Mouse (Mus musculus) duodenum, adult 2 months (tissue): ENCODE data around the gene Btd. TPM values are rescaled to one million over a fixed set of nuclear protein-coding genes. Genes with fewer than 3 reads are reported as not detected.

Experiments used
- polyA plus RNA-seq: library from polyadenylated mRNA; depleted of rRNA; stranded (reverse); fragments of >200 nt; gene quantifications from 2 replicates; pipeline ENCODE4 v1.2.3, GENCODE M21; 2012; ENCODE audit warnings: low replicate concordance; rRNA removed

The Btd gene
- 19.0 and 23.2 TPM in 2 replicates for polyA plus RNA-seq

DNA sequence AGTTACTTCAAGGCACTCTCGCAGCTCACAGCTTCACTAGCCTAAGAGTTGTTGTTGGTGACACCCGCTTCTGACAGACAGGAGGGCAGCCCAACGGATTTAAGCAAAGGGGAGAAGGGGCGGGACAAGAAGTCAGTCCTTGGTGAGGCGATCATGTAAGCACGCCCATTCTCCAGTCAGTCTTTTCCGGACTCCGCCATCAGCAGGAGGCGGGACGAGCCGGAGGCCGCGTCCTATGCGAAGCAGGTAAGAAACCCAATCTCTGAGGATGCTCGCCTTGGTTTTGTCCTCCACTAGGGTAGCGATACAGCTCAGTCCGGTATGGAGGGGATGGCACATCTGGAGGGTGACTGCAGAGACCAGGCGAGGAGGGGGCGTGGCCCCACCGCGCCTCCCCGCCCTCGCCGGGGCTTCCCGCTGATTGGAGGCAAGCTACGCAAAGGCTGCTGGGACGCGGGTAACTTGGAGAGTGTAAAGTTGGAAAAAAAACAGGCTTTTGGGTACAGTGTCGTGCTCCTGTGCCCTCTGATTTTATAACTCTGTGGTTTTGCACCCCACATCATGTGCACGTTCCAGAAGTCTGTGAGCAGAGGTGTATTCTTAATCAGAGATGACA is at the start of gene Btd, which contains the start of gene Hacl1:
Gene Btd (plus strand): TSS at position 139 of the 616 bp plus-strand sequence.
Gene Hacl1 (minus strand): TSS at position 397 of the 616 bp plus-strand sequence.

DNA sequence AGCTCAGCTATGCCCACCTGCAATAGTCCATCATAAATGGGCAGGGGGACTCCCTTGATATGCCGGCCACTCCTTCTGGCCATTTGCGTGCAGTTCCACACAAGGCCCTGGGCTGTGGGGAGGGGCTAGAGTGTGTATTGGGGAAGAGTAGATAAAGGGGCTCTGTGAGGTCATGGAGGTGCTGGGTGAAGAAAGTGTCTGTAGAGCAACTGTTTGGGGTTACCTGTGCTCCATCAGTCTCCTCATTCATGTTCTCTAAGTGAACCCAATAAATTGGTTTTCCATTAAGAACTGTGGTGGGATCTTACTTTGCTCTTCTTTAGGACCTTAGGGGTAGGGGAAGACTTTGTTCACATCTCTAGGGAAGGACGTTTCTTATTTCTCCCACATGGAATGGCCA is 49.6 kb upstream of the Btd start, which contains the start of gene Colq:
Gene Colq (minus strand): TSS at position 101 of the 400 bp plus-strand sequence.

DNA sequence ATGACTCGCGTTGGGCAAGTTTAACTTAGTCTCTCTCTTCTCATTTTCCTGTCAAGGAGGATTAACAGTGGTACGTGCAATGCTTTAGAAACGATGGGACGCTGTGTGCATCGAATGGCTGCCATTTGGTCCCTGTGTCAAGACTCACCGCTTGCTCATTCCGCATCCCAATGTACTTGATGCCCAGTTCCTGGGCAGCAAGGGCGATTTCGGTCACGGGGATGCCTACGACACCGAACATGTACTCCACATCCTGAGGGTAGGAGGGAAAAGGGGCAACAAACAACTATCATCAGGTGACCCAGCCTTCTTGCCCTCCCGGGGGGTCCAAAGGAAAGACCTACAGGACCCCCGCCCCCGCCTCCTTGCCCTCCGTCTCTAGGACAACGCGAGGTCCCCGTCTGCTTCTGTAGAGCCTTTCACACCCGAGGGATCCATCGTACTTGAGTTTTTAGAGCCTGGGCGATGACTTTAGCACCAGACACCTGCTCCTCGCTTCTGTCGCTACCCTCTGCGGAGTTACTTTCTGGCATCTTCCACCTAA is 410 bp upstream of the Btd start, which contains the start of gene Gm49387:
Gene Gm49387 (minus strand): TSS at position 533 of the 544 bp plus-strand sequence.

Other genes starting within 250 kb of the Btd start
- 1.3 and 1.7 TPM in 2 replicates for gene Sh3bp5, start 204.9 kb upstream of the Btd start, polyA plus RNA-seq
- gene Eaf1, start 146.6 kb upstream of the Btd start, polyA plus RNA-seq = 23.2 and 37.7 TPM in 2 replicates
- 1.5 and 3.7 TPM in 2 replicates for gene Mettl6, start 146.0 kb upstream of the Btd start, polyA plus RNA-seq
- 0.37 and 0.59 TPM in 2 replicates for gene Colq, start 49.7 kb upstream of the Btd start, polyA plus RNA-seq
- not detected in 2 replicates for gene Gm49387, start 150 bp upstream of the Btd start, polyA plus RNA-seq
- 2.9 and 5.8 TPM in 2 replicates for gene Hacl1, start 258 bp downstream of the Btd start, polyA plus RNA-seq
- gene Ankrd28, start 189.6 kb downstream of the Btd start, polyA plus RNA-seq = 0.92 and 2.8 TPM in 2 replicates